Mouse (Mus musculus): ENCODE data around the gene Mical2. TPM values are rescaled to one million over a fixed set of nuclear protein-coding genes. Genes with fewer than 3 reads are reported as not detected.

Gene Mical2
- polyA plus RNA-seq, 1 experiment, result 20.7 TPM

GRCm38 (mm10) chr7:112233345-112234005 is 7.8 kb downstream of the Mical2 start:
- TF ChIP-seq POLR2A (IDR thresholded peaks at IDR 0.05; ENCODE audit: low read depth, low read length) (no peak), CTCF (IDR thresholded peaks at IDR 0.05; ENCODE audit: extremely low read depth, insufficient read length, insufficient replicate concordance, low read depth, low read length) (no peak)
- no peak overlapping the region for H3K4me3 ChIP-seq (ENCODE audit: low read depth, low read length)
- H3K36me3 ChIP-seq (ENCODE audit: control insufficient read depth, insufficient read depth, low read length), result peaks cover 15% of the 10 kb centered on the region
- peaks cover 14% of the 10 kb centered on the region for H3K4me1 ChIP-seq (ENCODE audit: control insufficient read depth, insufficient read depth, insufficient read length, low read length)
- WGBS, result 46% methylated on average over 7 of the region's 7 CpGs
- peak overlapping the region; percentile 58 for H3K27ac ChIP-seq (ENCODE audit: insufficient read depth, low read depth, low read length)
- H3K27me3 ChIP-seq (ENCODE audit: control insufficient read depth, insufficient read depth, low read length), result no peaks in the 10 kb centered on the region

DNA sequence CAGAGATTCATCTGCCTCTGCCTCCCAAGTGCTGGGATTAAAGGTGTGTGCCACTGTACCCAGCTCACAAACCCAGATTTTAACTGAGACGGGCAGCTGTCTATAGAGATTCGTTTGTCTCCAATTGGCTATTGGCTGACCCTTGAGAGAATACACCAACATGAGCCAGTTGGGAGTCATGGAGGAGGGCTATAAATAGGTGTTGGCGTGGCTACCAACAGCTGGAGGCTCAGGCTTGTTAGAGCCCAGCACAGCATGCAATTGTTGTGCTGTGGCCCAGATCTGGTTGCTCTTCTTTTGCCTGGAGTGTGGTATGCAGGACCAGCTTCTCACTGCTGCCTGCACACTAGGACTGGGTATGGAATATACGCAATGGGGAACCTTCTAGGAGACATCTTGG is 8.8 kb downstream of the Mical2 start:
- Histone ChIP-seq H3K36me3 (ENCODE audit: control insufficient read depth, insufficient read depth, low read length) (peaks cover 11% of the 10 kb centered on the region), H3K4me3 (ENCODE audit: low read depth, low read length) (no peak overlapping the region), H3K27me3 (ENCODE audit: control insufficient read depth, insufficient read depth, low read length) (no peaks in the 10 kb centered on the region), H3K27ac (ENCODE audit: insufficient read depth, low read depth, low read length) (no peak overlapping the region), H3K4me1 (ENCODE audit: control insufficient read depth, insufficient read depth, insufficient read length, low read length) (peaks cover 22% of the 10 kb centered on the region)
- WGBS, result 82% methylated on average over 4 of the region's 4 CpGs
- TF ChIP-seq CTCF (IDR thresholded peaks at IDR 0.05; ENCODE audit: extremely low read depth, insufficient read length, insufficient replicate concordance, low read depth, low read length), result no peak
- TF ChIP-seq POLR2A (IDR thresholded peaks at IDR 0.05; ENCODE audit: low read depth, low read length), result no peak

GRCm38 (mm10) chr7:112235493-112235892 is 9.8 kb downstream of the Mical2 start:
- Histone ChIP-seq H3K27ac (ENCODE audit: insufficient read depth, low read depth, low read length) (no peak overlapping the region), H3K27me3 (ENCODE audit: control insufficient read depth, insufficient read depth, low read length) (no peaks in the 10 kb centered on the region), H3K36me3 (ENCODE audit: control insufficient read depth, insufficient read depth, low read length) (peaks cover 11% of the 10 kb centered on the region), H3K4me3 (ENCODE audit: low read depth, low read length) (no peak overlapping the region), H3K4me1 (ENCODE audit: control insufficient read depth, insufficient read depth, insufficient read length, low read length) (peaks cover 26% of the 10 kb centered on the region)
- TF ChIP-seq CTCF (IDR thresholded peaks at IDR 0.05; ENCODE audit: extremely low read depth, insufficient read length, insufficient replicate concordance, low read depth, low read length) (no peak), POLR2A (IDR thresholded peaks at IDR 0.05; ENCODE audit: low read depth, low read length) (no peak)
- WGBS, result 93% methylated on average over 4 of the region's 4 CpGs

- Histone ChIP-seq H3K27ac (ENCODE audit: insufficient read depth, low read depth, low read length) (no peak overlapping the region), H3K27me3 (ENCODE audit: control insufficient read depth, insufficient read depth, low read length) (no peaks in the 10 kb centered on the region), H3K4me1 (ENCODE audit: control insufficient read depth, insufficient read depth, insufficient read length, low read length) (peaks cover 29% of the 10 kb centered on the region), H3K36me3 (ENCODE audit: control insufficient read depth, insufficient read depth, low read length) (peaks cover 11% of the 10 kb centered on the region), H3K4me3 (ENCODE audit: low read depth, low read length) (no peak overlapping the region)
- WGBS, result 95% methylated on average over 7 of the region's 7 CpGs
- no peak for TF ChIP-seq CTCF (IDR thresholded peaks at IDR 0.05; ENCODE audit: extremely low read depth, insufficient read length, insufficient replicate concordance, low read depth, low read length)
Measured at GRCm38 (mm10) chr7:112237211-112237610, 11.6 kb downstream of the Mical2 start.

GRCm38 (mm10) chr7:112237868-112238267 is 12.2 kb downstream of the Mical2 start:
- Histone ChIP-seq H3K4me1 (ENCODE audit: control insufficient read depth, insufficient read depth, insufficient read length, low read length) (peaks cover 29% of the 10 kb centered on the region), H3K4me3 (ENCODE audit: low read depth, low read length) (no peak overlapping the region), H3K27me3 (ENCODE audit: control insufficient read depth, insufficient read depth, low read length) (no peaks in the 10 kb centered on the region), H3K27ac (ENCODE audit: insufficient read depth, low read depth, low read length) (no peak overlapping the region), H3K36me3 (ENCODE audit: control insufficient read depth, insufficient read depth, low read length) (peaks cover 9% of the 10 kb centered on the region)
- TF ChIP-seq CTCF (IDR thresholded peaks at IDR 0.05; ENCODE audit: extremely low read depth, insufficient read length, insufficient replicate concordance, low read depth, low read length) (no peak), POLR2A (IDR thresholded peaks at IDR 0.05; ENCODE audit: low read depth, low read length) (no peak)
- WGBS, result 64% methylated on average over 3 of the region's 3 CpGs

GRCm38 (mm10) chr7:112238768-112239728 is 13.4 kb downstream of the Mical2 start:
- Histone ChIP-seq H3K4me3 (ENCODE audit: low read depth, low read length) (no peak overlapping the region), H3K27ac (ENCODE audit: insufficient read depth, low read depth, low read length) (0 out of 2 replicates have a peak overlapping the region, but pooled peaks have one; percentile 1), H3K27me3 (ENCODE audit: control insufficient read depth, insufficient read depth, low read length) (no peaks in the 10 kb centered on the region), H3K36me3 (ENCODE audit: control insufficient read depth, insufficient read depth, low read length) (peaks cover 9% of the 10 kb centered on the region), H3K4me1 (ENCODE audit: control insufficient read depth, insufficient read depth, insufficient read length, low read length) (peaks cover 24% of the 10 kb centered on the region)
- 36% methylated on average over 10 of the region's 10 CpGs for WGBS
- no peak for TF ChIP-seq POLR2A (IDR thresholded peaks at IDR 0.05; ENCODE audit: low read depth, low read length)
- TF ChIP-seq CTCF (IDR thresholded peaks at IDR 0.05; ENCODE audit: extremely low read depth, insufficient read length, insufficient replicate concordance, low read depth, low read length), result no peak

DNA sequence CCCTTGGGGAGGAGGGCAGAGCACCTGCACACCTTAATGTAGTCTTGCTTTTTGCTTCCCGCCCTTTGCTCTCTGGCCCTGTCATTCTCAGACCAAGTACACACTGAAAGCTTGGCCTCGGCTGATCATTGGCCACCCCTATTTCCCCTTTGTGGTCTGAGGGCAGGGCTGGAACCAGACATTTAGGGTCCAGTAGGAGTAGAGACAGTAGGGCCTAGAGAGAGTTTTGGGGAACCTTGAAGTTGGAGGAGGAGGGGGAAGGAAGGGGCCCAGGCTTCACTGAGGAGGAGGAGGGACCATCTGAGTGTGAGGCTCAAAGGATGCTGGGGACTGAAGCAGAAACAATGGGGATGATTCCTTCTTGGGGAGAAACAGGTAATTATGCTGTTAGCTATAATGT is 15.1 kb downstream of the Mical2 start:
- H3K27me3 ChIP-seq (ENCODE audit: control insufficient read depth, insufficient read depth, low read length), result no peaks in the 10 kb centered on the region
- 67% methylated on average over 2 of the region's 2 CpGs for WGBS
- H3K4me1 ChIP-seq (ENCODE audit: control insufficient read depth, insufficient read depth, insufficient read length, low read length), result peaks cover 32% of the 10 kb centered on the region
- H3K4me3 ChIP-seq (ENCODE audit: low read depth, low read length), result no peak overlapping the region
- H3K27ac ChIP-seq (ENCODE audit: insufficient read depth, low read depth, low read length), result no peak overlapping the region
- TF ChIP-seq CTCF (IDR thresholded peaks at IDR 0.05; ENCODE audit: extremely low read depth, insufficient read length, insufficient replicate concordance, low read depth, low read length), result no peak
- TF ChIP-seq POLR2A (IDR thresholded peaks at IDR 0.05; ENCODE audit: low read depth, low read length), result no peak
- peaks cover 7% of the 10 kb centered on the region; the same call in 1 of the 2 replicates for H3K36me3 ChIP-seq (ENCODE audit: control insufficient read depth, insufficient read depth, low read length)
